Mouse (Mus musculus) limb, embryonic 11.5 days (tissue): ENCODE data around the gene Prkg1. TPM values are rescaled to one million over a fixed set of nuclear protein-coding genes. Genes with fewer than 3 reads are reported as not detected.

Experiments used
- ATAC-seq: fragments of 200-750 bp; cut with Nextera tagmentation; 2 replicates; pipeline ENCODE4 v1.8.0; 2017; ENCODE audit warnings: low read depth; ENCODE audit not compliant: insufficient number of reproducible peaks, low FRiP score, low TSS enrichment
- DNase-seq: peaks from one replicate; pipeline ENCODE4 v3.0.0-alpha.2; 2015; ENCODE audit warnings: low spot score
- H3K27ac ChIP-seq: fragments of 300-500 bp; sonication (generic); replicated peaks from 2 replicates; pipeline ENCODE4 v1.5.1; 2014; ENCODE audit warnings: low read depth, mild to moderate bottlenecking, low read length
- H3K27me3 ChIP-seq: fragments of 300-500 bp; sonication (generic); 2 replicates; pipeline ENCODE4 v1.6.1; 2014; ENCODE audit warnings: mild to moderate bottlenecking, low read length, mixed read lengths; ENCODE audit not compliant: control insufficient read depth, insufficient read depth
- H3K36me3 ChIP-seq: fragments of 300-500 bp; sonication (generic); 2 replicates; pipeline ENCODE4 v1.6.1; 2014; ENCODE audit warnings: mild to moderate bottlenecking, low read length, moderate library complexity, mixed read lengths; ENCODE audit not compliant: control insufficient read depth, insufficient read depth
- H3K4me1 ChIP-seq: fragments of 300-500 bp; sonication (generic); 2 replicates; pipeline ENCODE4 v1.6.1; 2014; ENCODE audit warnings: low read length, mixed read lengths; ENCODE audit not compliant: control insufficient read depth, insufficient read depth
- H3K4me2 ChIP-seq: fragments of 300-500 bp; sonication (generic); 2 replicates; pipeline ENCODE4 v1.6.1; 2014; ENCODE audit warnings: low read depth, mild to moderate bottlenecking, moderate library complexity; ENCODE audit not compliant: severe bottlenecking
- H3K4me3 ChIP-seq: fragments of 300-500 bp; sonication (generic); 2 replicates; pipeline ENCODE4 v1.5.1; 2014; ENCODE audit warnings: low read depth, low read length
- H3K9ac ChIP-seq: fragments of 300-500 bp; sonication (generic); 2 replicates; pipeline ENCODE4 v1.6.1; 2014; ENCODE audit warnings: mild to moderate bottlenecking, low read length
- H3K9me3 ChIP-seq: fragments of 300-500 bp; sonication (generic); 2 replicates; pipeline ENCODE4 v1.6.1; 2016; ENCODE audit warnings: low read length; ENCODE audit not compliant: control insufficient read depth
- WGBS: fragments of 180-500 bp; shearing (Covaris S2); extraction: QIAGEN DNeasy Blood & Tissue Kit; methylation state at CpG from one replicate; pipeline ENCODE4 v1.1.7; 2014; 5-methylcytosine and 5-hydroxymethylcytosine counted together
- polyA plus RNA-seq: library from polyadenylated mRNA; unstranded; fragments of >200 nt; fragmentation: Nextera tagmentation; extraction: Ambion mirVana; gene quantifications from 2 replicates; pipeline ENCODE4 v1.2.1, GENCODE M21; 2014

The Prkg1 gene
- polyA plus RNA-seq, 1 experiment from 2014 or later = 2.1 TPM

DNA sequence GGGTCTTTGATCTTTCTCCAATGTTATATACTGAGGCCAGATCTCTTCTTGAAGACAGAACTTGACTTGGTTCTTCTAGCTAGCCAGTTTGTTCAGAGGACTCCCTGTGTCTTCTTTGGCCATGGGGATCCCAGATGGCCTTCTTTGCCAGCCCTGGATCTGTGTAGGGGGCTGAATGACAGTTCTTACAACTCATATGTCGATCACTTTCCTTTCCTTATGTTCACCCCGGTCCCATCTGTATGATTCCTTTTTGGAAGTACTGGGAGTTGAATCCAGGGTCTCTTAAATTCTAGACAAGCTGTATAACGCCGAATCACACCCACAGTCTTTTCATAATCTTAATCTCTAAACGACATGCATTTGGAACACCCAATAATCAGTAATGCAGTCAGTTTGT lies 1065.7 kb downstream of the Prkg1 start:
- no peaks in the 10 kb centered on the region for H3K27me3 ChIP-seq
- no peak overlapping the region for H3K27ac ChIP-seq
- H3K9ac ChIP-seq = no peak overlapping the region
- H3K9me3 ChIP-seq = no peaks in the 10 kb centered on the region
- ATAC-seq (no peak), DNase-seq (no peak)
- no peaks in the 10 kb centered on the region for H3K4me1 ChIP-seq
- no peak overlapping the region for H3K4me2 ChIP-seq
- 91% methylated on average over 5 of the region's 5 CpGs for WGBS
- H3K4me3 ChIP-seq = no peak overlapping the region
- H3K36me3 ChIP-seq = no peaks in the 10 kb centered on the region

DNA sequence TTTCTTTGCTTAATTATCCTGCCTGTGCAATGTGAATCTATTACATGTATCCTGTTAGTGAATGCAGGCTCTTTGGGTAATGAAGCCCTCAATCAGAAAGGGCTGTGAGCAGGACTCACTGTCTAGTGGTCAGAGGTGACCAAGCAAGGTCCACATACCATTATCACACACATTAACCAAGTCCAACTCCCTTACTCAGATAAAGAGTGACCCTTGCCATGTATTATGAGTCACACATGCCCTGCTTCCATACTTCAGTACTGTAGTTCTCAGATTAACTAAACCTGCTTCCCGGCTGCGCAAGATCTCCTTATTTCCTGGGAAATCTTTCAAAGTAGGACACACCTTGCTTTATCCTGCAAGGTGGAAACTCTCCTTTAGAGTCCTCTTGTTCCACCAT lies 1073.6 kb downstream of the Prkg1 start:
- 97% methylated on average over 2 of the region's 2 CpGs for WGBS
- H3K9ac ChIP-seq = no peak overlapping the region

DNA sequence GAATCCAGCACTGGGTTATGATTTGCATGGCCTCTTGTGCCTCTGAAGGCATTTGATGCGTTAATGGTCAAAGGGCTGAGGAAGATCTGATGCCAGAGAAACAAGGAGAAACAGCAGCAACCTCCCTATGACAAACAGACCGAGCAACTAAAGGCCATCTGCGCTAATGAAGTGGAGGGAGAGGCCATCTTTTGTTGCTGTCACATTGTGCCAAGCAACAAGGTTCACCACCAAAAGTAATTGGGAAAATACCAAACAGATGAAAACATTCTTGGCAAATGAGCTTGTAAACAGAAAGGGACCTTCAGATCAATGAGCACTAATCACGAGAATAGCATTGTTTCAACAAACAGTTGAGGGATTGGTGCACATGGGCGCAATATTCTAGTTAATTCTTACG lies 1074.1 kb downstream of the Prkg1 start:
- WGBS = 77% methylated on average over 6 of the region's 6 CpGs
- Histone ChIP-seq H3K27me3 (no peaks in the 10 kb centered on the region), H3K36me3 (no peaks in the 10 kb centered on the region), H3K27ac (no peak overlapping the region), H3K4me2 (no peak overlapping the region), H3K4me1 (no peaks in the 10 kb centered on the region), H3K9ac (no peak overlapping the region), H3K9me3 (no peaks in the 10 kb centered on the region), H3K4me3 (no peak overlapping the region)
- no peak for DNase-seq
- ATAC-seq = no peak

More for the DNA sequence above, 1073.6 kb downstream of the Prkg1 start:
- no peaks in the 10 kb centered on the region for H3K4me1 ChIP-seq
- DNase-seq (no peak), ATAC-seq (no peak)
- no peaks in the 10 kb centered on the region for H3K36me3 ChIP-seq
- no peak overlapping the region for H3K27ac ChIP-seq
- no peak overlapping the region for H3K4me3 ChIP-seq
- no peaks in the 10 kb centered on the region for H3K27me3 ChIP-seq
- no peak overlapping the region for H3K4me2 ChIP-seq
- no peaks in the 10 kb centered on the region for H3K9me3 ChIP-seq

DNA sequence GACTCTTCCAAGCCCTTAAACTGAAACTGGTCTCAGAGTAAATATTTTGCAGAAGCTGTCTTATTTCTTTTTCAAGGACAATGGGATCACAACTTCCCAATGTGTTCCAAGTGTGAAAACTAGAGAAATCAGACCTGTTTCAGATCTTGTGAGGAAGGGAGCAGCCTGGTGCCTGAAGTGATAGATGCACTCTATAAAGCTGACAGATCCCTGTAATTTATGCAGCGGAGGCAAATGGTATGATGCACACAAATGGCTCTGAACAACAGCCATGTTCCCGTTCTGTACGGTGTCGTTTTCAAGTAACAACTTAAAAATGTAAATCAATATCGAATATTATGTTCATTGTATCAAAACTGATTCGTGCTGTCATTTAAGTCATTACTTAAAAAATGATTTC lies 1076.9 kb downstream of the Prkg1 start:
- ATAC-seq = no peak
- WGBS = 67% methylated on average over 6 of the region's 6 CpGs

DNA sequence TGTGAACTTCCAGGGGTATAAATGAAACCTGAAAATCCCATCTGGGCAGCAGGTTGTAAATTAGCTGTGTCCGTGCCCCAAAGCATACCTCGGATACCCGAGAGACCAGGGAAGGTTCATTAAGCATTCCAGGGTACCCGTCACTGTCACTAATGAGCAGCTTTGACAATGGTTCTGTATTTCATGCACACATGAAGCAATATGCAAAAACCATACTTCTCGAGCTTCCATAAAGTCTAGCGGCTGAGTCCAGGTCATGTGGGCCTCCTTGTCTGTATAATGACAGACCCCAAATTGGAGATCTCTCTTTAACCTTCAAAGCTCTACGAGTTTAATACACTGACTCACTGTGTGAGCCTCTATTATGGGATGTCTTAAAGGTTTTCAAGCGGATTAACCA lies 1088.5 kb downstream of the Prkg1 start:
- no peak overlapping the region for H3K27ac ChIP-seq
- no peaks in the 10 kb centered on the region for H3K4me1 ChIP-seq
- H3K4me2 ChIP-seq = no peak overlapping the region
- ATAC-seq (no peak), DNase-seq (no peak)
- H3K36me3 ChIP-seq = no peaks in the 10 kb centered on the region
- H3K9ac ChIP-seq = no peak overlapping the region
- no peaks in the 10 kb centered on the region for H3K27me3 ChIP-seq
- H3K9me3 ChIP-seq = no peaks in the 10 kb centered on the region
- no peak overlapping the region for H3K4me3 ChIP-seq
- 70% methylated on average over 8 of the region's 8 CpGs for WGBS

More for the DNA sequence above, 1076.9 kb downstream of the Prkg1 start:
- Histone ChIP-seq H3K27ac (no peak overlapping the region), H3K9ac (no peak overlapping the region), H3K9me3 (no peaks in the 10 kb centered on the region), H3K4me2 (no peak overlapping the region), H3K4me1 (no peaks in the 10 kb centered on the region), H3K27me3 (no peaks in the 10 kb centered on the region), H3K36me3 (no peaks in the 10 kb centered on the region), H3K4me3 (no peak overlapping the region)
- no peak for DNase-seq

DNA sequence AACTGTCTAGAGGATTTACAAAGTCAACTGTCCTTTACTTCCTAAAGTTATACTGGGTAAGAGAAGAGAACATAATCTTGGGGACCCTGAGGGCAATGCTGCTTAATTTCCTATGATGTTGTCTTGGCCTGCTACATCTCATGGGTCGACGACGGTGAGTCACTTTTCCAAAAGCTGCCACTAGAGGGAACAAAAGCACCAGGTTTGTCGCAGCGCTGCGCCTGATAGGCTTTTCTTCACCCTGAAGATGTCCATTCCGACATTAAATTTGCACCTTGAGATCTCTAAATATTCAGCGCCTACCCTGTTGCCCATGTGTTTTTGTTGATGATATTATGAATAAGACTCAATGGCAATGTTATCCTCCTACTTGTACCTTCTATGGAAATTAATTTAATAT lies 1100.6 kb downstream of the Prkg1 start:
- H3K9me3 ChIP-seq = no peaks in the 10 kb centered on the region
- H3K27me3 ChIP-seq = no peaks in the 10 kb centered on the region
- WGBS = 10% methylated on average over 8 of the region's 8 CpGs
- no peak overlapping the region for H3K4me2 ChIP-seq
- no peak for ATAC-seq
- DNase-seq = peak; percentile 76
- H3K27ac ChIP-seq = no peak overlapping the region
- H3K4me1 ChIP-seq = no peaks in the 10 kb centered on the region
- no peaks in the 10 kb centered on the region for H3K36me3 ChIP-seq
- no peak overlapping the region for H3K4me3 ChIP-seq
- no peak overlapping the region for H3K9ac ChIP-seq

DNA sequence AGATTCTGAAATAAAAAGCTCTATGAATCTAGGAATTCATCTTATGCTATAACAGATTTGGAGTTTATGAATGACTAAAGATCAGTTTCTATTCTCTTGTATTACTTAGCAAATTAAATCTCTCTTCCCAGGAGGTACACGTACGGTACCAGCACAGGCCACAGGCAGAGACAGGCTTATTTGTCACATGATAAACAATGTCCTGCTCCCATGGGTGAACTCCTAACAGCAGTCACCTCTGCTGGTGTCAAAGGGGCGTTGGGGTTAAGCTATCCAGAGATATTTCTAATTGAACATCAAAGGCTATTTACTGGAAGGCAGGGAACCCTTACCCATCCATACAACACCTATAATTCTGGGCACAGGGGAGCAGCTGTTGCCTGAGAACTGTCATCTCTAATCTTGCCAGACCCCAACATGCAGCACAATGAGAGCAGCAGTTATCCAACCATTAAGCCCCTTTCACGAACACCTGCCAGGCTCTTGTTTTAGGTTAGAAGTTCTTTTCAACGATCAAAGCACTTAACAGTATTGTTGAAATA lies 1122.1 kb downstream of the Prkg1 start:
- Histone ChIP-seq H3K27me3 (no peaks in the 10 kb centered on the region), H3K27ac (no peak overlapping the region), H3K4me2 (no peak overlapping the region), H3K4me3 (no peak overlapping the region), H3K9me3 (no peaks in the 10 kb centered on the region), H3K36me3 (no peaks in the 10 kb centered on the region), H3K9ac (no peak overlapping the region), H3K4me1 (no peaks in the 10 kb centered on the region)
- 46% methylated on average over 5 of the region's 5 CpGs for WGBS
- DNase-seq (no peak), ATAC-seq (no peak)

- H3K9me3 ChIP-seq = no peaks in the 10 kb centered on the region
- H3K36me3 ChIP-seq = no peaks in the 10 kb centered on the region
- ATAC-seq = no peak
- no peaks in the 10 kb centered on the region for H3K4me1 ChIP-seq
- H3K4me2 ChIP-seq = no peak overlapping the region
- no peaks in the 10 kb centered on the region for H3K27me3 ChIP-seq
- H3K4me3 ChIP-seq = no peak overlapping the region
- H3K27ac ChIP-seq = no peak overlapping the region
- no peak for DNase-seq
- H3K9ac ChIP-seq = no peak overlapping the region
- WGBS = 78% methylated on average over 8 of the region's 8 CpGs
Observed at GRCm38 (mm10) chr19:30637471-30637870, 1127.4 kb downstream of the Prkg1 start.

GRCm38 (mm10) chr19:30631051-30631450 lies 1133.8 kb downstream of the Prkg1 start:
- no peak overlapping the region for H3K9ac ChIP-seq
- no peaks in the 10 kb centered on the region for H3K9me3 ChIP-seq
- no peak for DNase-seq
- no peak overlapping the region for H3K4me3 ChIP-seq
- no peaks in the 10 kb centered on the region for H3K36me3 ChIP-seq
- no peaks in the 10 kb centered on the region for H3K27me3 ChIP-seq
- 63% methylated on average over 3 of the region's 3 CpGs for WGBS
- ATAC-seq = no peak
- H3K4me1 ChIP-seq = no peaks in the 10 kb centered on the region
- H3K27ac ChIP-seq = no peak overlapping the region
- H3K4me2 ChIP-seq = no peak overlapping the region
